In genomic region chr17:33729215-33729614, GRCm38 (mm10) we compare ENCODE assay signal across 1 mouse cellular context.
TF ChIP-seq lines count a peak whose summit lies in the region.

No protein-coding gene starts in this region.

TF ChIP-seq in CH12.LX, 34 proteins besides CTCF, POLR2A, EP300 and RAD21:
- TF ChIP-seq JUN (IDR thresholded peaks at IDR 0.05; ENCODE audit: insufficient read depth, low read depth, low read length) = no peak
- TF ChIP-seq SMC3 (IDR thresholded peaks at IDR 0.05; ENCODE audit: low read depth, low read length) = peak; percentile 56
- TF ChIP-seq UBTF (IDR thresholded peaks at IDR 0.05; ENCODE audit: low read depth, low read length) = no peak
